Comparison of ENCODE assay signal across 8 mouse cellular contexts in the genomic region with DNA sequence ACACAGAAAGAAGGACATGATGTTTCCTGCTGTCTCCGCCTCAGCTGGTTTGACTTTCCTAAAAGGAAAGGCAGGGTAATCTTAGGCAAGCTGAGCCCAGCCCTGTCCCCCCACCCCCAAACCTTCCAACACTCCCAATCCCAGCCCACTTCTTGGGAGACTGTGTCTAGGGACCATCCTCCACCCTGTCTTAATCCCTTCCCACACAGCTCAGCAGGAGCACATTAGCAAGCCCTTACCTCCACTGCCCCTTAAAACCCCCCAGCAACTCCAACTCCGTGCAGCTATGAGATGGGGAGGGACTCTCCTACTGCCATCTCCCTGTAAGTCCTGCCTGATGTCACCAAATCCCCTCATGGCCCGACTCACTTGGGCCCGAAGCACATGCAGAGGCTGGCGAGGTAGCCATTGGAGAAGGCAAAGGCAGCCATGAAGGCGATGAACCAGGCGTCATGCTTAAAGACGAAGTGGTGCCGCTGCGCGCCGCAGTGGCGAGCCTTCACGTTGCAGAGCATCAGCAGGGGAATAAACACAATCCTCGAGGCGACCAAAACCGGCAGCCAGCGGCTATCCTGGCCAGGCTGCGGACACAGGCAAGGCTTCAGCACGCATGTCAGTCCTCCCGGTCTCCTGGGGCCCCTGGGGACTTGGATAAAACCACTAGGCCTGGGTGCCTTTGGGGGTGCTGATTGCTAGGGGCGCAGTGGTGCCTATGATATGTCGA. TPM values are rescaled to one million over a fixed set of nuclear protein-coding genes. Genes with fewer than 3 reads are reported as not detected.
A peak's percentile ranks its signal among the peaks of the same experiment; 100 is the strongest.
DNase-seq lines count a peak whose midpoint lies in the region; ATAC-seq and TF ChIP-seq lines count a peak whose summit lies in the region.

No protein-coding gene starts in this region.

- H3K4me1 ChIP-seq in ES-Bruce4 (ENCODE audit: control insufficient read depth, insufficient read depth, low read length) = peaks cover 2% of the 10 kb centered on the region
- peaks cover 30% of the 10 kb centered on the region for H3K4me1 ChIP-seq in embryonic facial prominence, embryonic 13.5 days
- H3K4me1 ChIP-seq in liver, embryonic 14.5 days (replicated peaks; ENCODE audit: control insufficient read depth in 2 of 2, insufficient read depth in 2 of 2, low read length in 1 of 2) = peaks cover 24 to 32% of the 10 kb centered on the region in 2 experiments

- WGBS in embryonic facial prominence, embryonic 13.5 days = 65% methylated on average over 23 of the region's 23 CpGs
- WGBS in liver, embryonic 14.5 days (ENCODE audit: insufficient replicate concordance) = 81% methylated on average over 23 of the region's 23 CpGs

- H3K27me3 ChIP-seq in ES-Bruce4 (ENCODE audit: control insufficient read depth, insufficient read depth, low read length, poor library complexity, severe bottlenecking) = no peaks in the 10 kb centered on the region
- H3K27me3 ChIP-seq in embryonic facial prominence, embryonic 13.5 days = no peaks in the 10 kb centered on the region
- H3K27me3 ChIP-seq in liver, embryonic 14.5 days (ENCODE audit: control insufficient read depth, insufficient read depth, low read length) = no peaks in the 10 kb centered on the region

- TF ChIP-seq EP300 in ES-Bruce4 (IDR thresholded peaks at IDR 0.05; ENCODE audit: insufficient read depth, low read depth, low read length) = no peak
- no peak for TF ChIP-seq EP300 in liver, embryonic 14.5 days (IDR thresholded peaks at IDR 0.05; ENCODE audit: low read depth)

- DNase-seq in heart, adult 11 months = peak; percentile 93
- DNase-seq in heart, adult 8-10 months (ENCODE audit: low spot score) = no peak
- no peak for DNase-seq in liver, embryonic 14.5 days (ENCODE audit: low read depth in 3 of 3, low spot score in 3 of 3)
- no peak for DNase-seq in ovary, postnatal 36 days (ENCODE audit: low spot score)
- no peak for DNase-seq in c-Kit-positive CD71-positive TER-119-positive erythroid progenitor cells, embryonic 14.5 days (ENCODE audit: low spot score)
- no peak for DNase-seq in right cerebral cortex, postnatal 10 days (ENCODE audit: low spot score in 2 of 2)

- no peak overlapping the region for H3K9ac ChIP-seq in ES-Bruce4 (ENCODE audit: low read depth, poor library complexity, severe bottlenecking)
- peak overlapping the region; percentile 61 for H3K9ac ChIP-seq in embryonic facial prominence, embryonic 13.5 days
- H3K9ac ChIP-seq in liver, embryonic 14.5 days (replicated peaks) = no peak overlapping the region

- no peak for ATAC-seq in embryonic facial prominence, embryonic 13.5 days (ENCODE audit: insufficient number of reproducible peaks, insufficient read depth, low FRiP score, low TSS enrichment, low read depth)
- no peak for ATAC-seq in liver, embryonic 14.5 days (ENCODE audit: insufficient read depth)

- H3K4me2 ChIP-seq in embryonic facial prominence, embryonic 13.5 days = no peak overlapping the region
- no peak overlapping the region for H3K4me2 ChIP-seq in liver, embryonic 14.5 days (ENCODE audit: low read depth)

- peaks cover 36% of the 10 kb centered on the region for H3K36me3 ChIP-seq in ES-Bruce4 (ENCODE audit: control insufficient read depth, insufficient read depth, low read length, poor library complexity, severe bottlenecking)
- peaks cover 34% of the 10 kb centered on the region for H3K36me3 ChIP-seq in embryonic facial prominence, embryonic 13.5 days
- peaks cover 69% of the 10 kb centered on the region for H3K36me3 ChIP-seq in liver, embryonic 14.5 days (replicated peaks; ENCODE audit: control insufficient read depth, insufficient read depth, low read depth)

- TF ChIP-seq POLR2A in ES-Bruce4 (IDR thresholded peaks at IDR 0.05; ENCODE audit: insufficient read depth, low read length) = no peak

- TF ChIP-seq CTCF in ES-Bruce4 (IDR thresholded peaks at IDR 0.05; ENCODE audit: low read depth, low read length) = no peak
- TF ChIP-seq CTCF in liver, embryonic 14.5 days (IDR thresholded peaks at IDR 0.05; ENCODE audit: low read depth) = no peak

- peak overlapping the region; percentile 40 for H3K27ac ChIP-seq in ES-Bruce4 (ENCODE audit: insufficient read depth, low read length)
- peak overlapping the region; percentile 82 for H3K27ac ChIP-seq in embryonic facial prominence, embryonic 13.5 days
- peak overlapping the region; percentile 17; the same call in 1 of the 2 replicates for H3K27ac ChIP-seq in liver, embryonic 14.5 days

- H3K4me3 ChIP-seq in ES-Bruce4 (ENCODE audit: low read depth, low read length) = no peak overlapping the region
- no peak overlapping the region for H3K4me3 ChIP-seq in embryonic facial prominence, embryonic 13.5 days
- H3K4me3 ChIP-seq in liver, embryonic 14.5 days (ENCODE audit: insufficient read depth in 1 of 2, low read depth in 2 of 2, low read length in 2 of 2) = no peak overlapping the region

- no peaks in the 10 kb centered on the region for H3K9me3 ChIP-seq in ES-Bruce4 (replicated peaks; ENCODE audit: control insufficient read depth, insufficient read depth, low read length, poor library complexity, severe bottlenecking)
- peaks cover 4% of the 10 kb centered on the region; the same call in 1 of the 2 replicates for H3K9me3 ChIP-seq in embryonic facial prominence, embryonic 13.5 days
- H3K9me3 ChIP-seq in liver, embryonic 14.5 days (ENCODE audit: control insufficient read depth, low read length) = no peaks in the 10 kb centered on the region; the same call in 1 of the 2 replicates

RNA-seq across cellular contexts. Expression of gene Hsp90ab1, which starts 12.8 kb away (rescaled TPM):
- total RNA-seq in heart, adult 8-10 months (2022) = 1,000 to 10,000 TPM; 1,121 to 1,613 (median 1,357) TPM
- 3,626 and 3,708 TPM in 2 replicates for polyA plus RNA-seq in ES-Bruce4 (2011; ENCODE audit: insufficient read depth, insufficient read length, low read depth, missing spikeins)
- 1,480 and 1,606 TPM in 2 replicates for polyA plus RNA-seq in embryonic facial prominence, embryonic 13.5 days (2015; fragmentation: Nextera tagmentation; extraction: Ambion mirVana)
- 287 and 369 TPM in 2 replicates for polyA plus RNA-seq in liver, embryonic 14.5 days (2012; rRNA removed)
- polyA plus RNA-seq in liver, embryonic 14.5 days (2014; fragmentation: Nextera tagmentation; extraction: Ambion mirVana) = 531 and 582 TPM in 2 replicates

RNA-seq across cellular contexts. Expression of gene Slc29a1, which starts 13.5 kb away (rescaled TPM):
- total RNA-seq in heart, adult 8-10 months (2022) = 10 to 100 TPM; 58.9 to 70.8 (median 66.9) TPM
- polyA plus RNA-seq in ES-Bruce4 (2011; ENCODE audit: insufficient read depth, insufficient read length, low read depth, missing spikeins) = 132 and 134 TPM in 2 replicates
- polyA plus RNA-seq in embryonic facial prominence, embryonic 13.5 days (2015; fragmentation: Nextera tagmentation; extraction: Ambion mirVana) = 69.8 and 77.4 TPM in 2 replicates
- 152 and 218 TPM in 2 replicates for polyA plus RNA-seq in liver, embryonic 14.5 days (2012; rRNA removed)
- 177 and 188 TPM in 2 replicates for polyA plus RNA-seq in liver, embryonic 14.5 days (2014; fragmentation: Nextera tagmentation; extraction: Ambion mirVana)

RNA-seq across cellular contexts. Expression of gene Mymx, which starts 16.0 kb away (rescaled TPM):
- total RNA-seq in heart, adult 8-10 months (2022) = not detected
- 19.2 and 22.6 TPM in 2 replicates for polyA plus RNA-seq in ES-Bruce4 (2011; ENCODE audit: insufficient read depth, insufficient read length, low read depth, missing spikeins)
- polyA plus RNA-seq in embryonic facial prominence, embryonic 13.5 days (2015; fragmentation: Nextera tagmentation; extraction: Ambion mirVana) = 3.8 and 5.5 TPM in 2 replicates
- polyA plus RNA-seq in liver, embryonic 14.5 days (2012; rRNA removed) = 0.10 TPM in 1 of 2 replicates, not detected in the other
- polyA plus RNA-seq in liver, embryonic 14.5 days (2014; fragmentation: Nextera tagmentation; extraction: Ambion mirVana) = not detected in 2 replicates

RNA-seq across cellular contexts. Expression of gene Slc35b2, which starts 22.2 kb away (rescaled TPM):
- total RNA-seq in heart, adult 8-10 months (2022) = 10 to 100 TPM; 23.1 to 27.9 (median 25.3) TPM
- 28.2 and 31.7 TPM in 2 replicates for polyA plus RNA-seq in ES-Bruce4 (2011; ENCODE audit: insufficient read depth, insufficient read length, low read depth, missing spikeins)
- 104 and 122 TPM in 2 replicates for polyA plus RNA-seq in embryonic facial prominence, embryonic 13.5 days (2015; fragmentation: Nextera tagmentation; extraction: Ambion mirVana)
- polyA plus RNA-seq in liver, embryonic 14.5 days (2012; rRNA removed) = 27.6 and 29.9 TPM in 2 replicates
- 44.8 and 46.4 TPM in 2 replicates for polyA plus RNA-seq in liver, embryonic 14.5 days (2014; fragmentation: Nextera tagmentation; extraction: Ambion mirVana)

RNA-seq across cellular contexts. Expression of gene Nfkbie, which starts 30.4 kb away (rescaled TPM):
- 1 to 10 TPM in 3 of 4 experiments, under 1 TPM in 1; 0.65 to 1.5 (median 1.3) TPM for total RNA-seq in heart, adult 8-10 months (2022)
- polyA plus RNA-seq in ES-Bruce4 (2011; ENCODE audit: insufficient read depth, insufficient read length, low read depth, missing spikeins) = 2.7 and 3.0 TPM in 2 replicates
- 4.7 TPM in 2 replicates for polyA plus RNA-seq in embryonic facial prominence, embryonic 13.5 days (2015; fragmentation: Nextera tagmentation; extraction: Ambion mirVana)
- polyA plus RNA-seq in liver, embryonic 14.5 days (2012; rRNA removed) = 0.62 and 0.65 TPM in 2 replicates
- 0.66 TPM in 2 replicates for polyA plus RNA-seq in liver, embryonic 14.5 days (2014; fragmentation: Nextera tagmentation; extraction: Ambion mirVana)

Comparison
In these comparisons a context has a peak if more than half of its experiments do, and no peak if none do; other contexts are left out.
1. H3K27ac ChIP-seq: peak in every context shown above with its lines; median percentile 82 in embryonic facial prominence, embryonic 13.5 days; 40 in ES-Bruce4; 17 in liver, embryonic 14.5 days.